Mouse (Mus musculus) embryo, embryonic 9.5 days (tissue): ENCODE measurements around the gene Ppp4c.
A peak's percentile ranks its signal among the peaks of the same experiment; 100 is the strongest.

Source experiments
- DNase-seq: peaks from one replicate; pipeline ENCODE4 v3.0.0-alpha.2; 2017; ENCODE audit errors: extremely low spot score

Ppp4c gene

GRCm38 (mm10) chr7:126759050-126759671, 33.1 kb downstream of the Ppp4c start, which contains the start of gene Mapk3:
TSS of gene Mapk3 (plus strand) at chr7:126759601.
- DNase-seq, result peak; percentile 94

GRCm38 (mm10) chr7:126758539-126758938, 33.8 kb downstream of the Ppp4c start:
- no peak for DNase-seq

- peak; percentile 87 for DNase-seq
These were observed 37.4 kb downstream of the Ppp4c start for GRCm38 (mm10) chr7:126754866-126755265.

GRCm38 (mm10) chr7:126749582-126750343, 42.5 kb downstream of the Ppp4c start:
- DNase-seq, result no peak

GRCm38 (mm10) chr7:126748824-126749223, 43.5 kb downstream of the Ppp4c start:
- no peak for DNase-seq

GRCm38 (mm10) chr7:126746798-126747197, 45.5 kb downstream of the Ppp4c start:
- DNase-seq, result no peak

- DNase-seq, result no peak
These were observed 46.2 kb downstream of the Ppp4c start for GRCm38 (mm10) chr7:126746066-126746465.

- DNase-seq, result no peak
These were observed 50.3 kb downstream of the Ppp4c start for GRCm38 (mm10) chr7:126741964-126742482.

- no peak for DNase-seq
These were observed 50.8 kb downstream of the Ppp4c start for GRCm38 (mm10) chr7:126741452-126741851.

GRCm38 (mm10) chr7:126740977-126741376, 51.3 kb downstream of the Ppp4c start:
- no peak for DNase-seq

GRCm38 (mm10) chr7:126740132-126740735, 52.1 kb downstream of the Ppp4c start:
- no peak for DNase-seq

- no peak for DNase-seq
These were observed 52.7 kb downstream of the Ppp4c start for GRCm38 (mm10) chr7:126739551-126739950.

- DNase-seq, result no peak
These were observed 56.2 kb downstream of the Ppp4c start for GRCm38 (mm10) chr7:126736122-126736521.
